Mouse (Mus musculus): ENCODE results near the gene Mettl6.

Mettl6 gene

GRCm38 (mm10) chr14:31494975-31495455 is at the start of gene Mettl6:
TSS of gene Mettl6 (minus strand) at chr14:31495040.
- ATAC-seq (ENCODE audit: low TSS enrichment) = peak; percentile 99

DNA sequence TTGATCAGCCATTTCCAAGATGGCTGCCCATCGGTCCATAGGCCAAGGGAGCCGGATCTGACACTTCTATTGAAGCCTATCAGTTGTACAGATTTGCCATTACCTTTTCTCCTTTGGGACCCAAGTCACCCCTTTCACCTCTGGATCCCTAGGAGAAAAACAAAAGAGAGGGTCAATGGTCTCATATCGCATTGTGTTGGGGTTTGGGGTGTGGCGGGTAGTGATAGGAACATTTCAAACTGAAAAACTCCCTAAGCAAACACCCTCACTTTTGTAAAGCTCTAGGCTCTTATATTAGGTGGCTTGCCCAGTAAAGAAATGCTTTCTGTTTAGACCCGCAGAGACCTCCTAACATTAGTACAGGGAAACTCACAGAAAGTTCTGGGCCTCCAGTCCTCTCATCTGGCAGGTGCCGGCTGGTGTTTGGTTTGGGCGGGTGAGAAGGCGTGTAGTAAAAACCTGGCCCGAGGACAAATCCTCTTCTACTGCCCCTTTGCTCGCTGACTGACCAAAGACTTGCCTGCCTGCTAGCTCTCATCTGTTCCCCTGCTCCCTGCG is 49.1 kb upstream of the Mettl6 start:
- ATAC-seq (ENCODE audit: low TSS enrichment) = no peak

DNA sequence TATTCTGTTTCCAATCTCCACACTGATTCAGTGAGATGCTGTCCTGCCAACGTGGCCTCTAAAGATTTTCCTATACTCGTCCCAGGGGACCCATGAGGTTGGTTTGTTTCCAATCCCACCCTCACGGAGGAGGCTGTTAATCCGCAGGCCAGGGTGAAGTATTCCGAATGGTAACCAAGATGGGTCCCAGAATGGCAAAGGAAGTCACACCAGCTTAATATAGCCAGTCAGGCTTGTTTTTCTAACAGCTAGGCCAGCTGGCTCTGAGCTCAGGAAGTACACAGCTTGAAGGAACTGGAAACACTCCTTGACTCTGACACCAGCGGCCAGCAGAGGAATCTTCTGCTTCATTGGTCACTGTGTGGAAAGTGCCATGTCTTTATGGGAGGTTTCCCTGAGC is 42.5 kb upstream of the Mettl6 start:
- ATAC-seq (ENCODE audit: low TSS enrichment) = no peak

DNA sequence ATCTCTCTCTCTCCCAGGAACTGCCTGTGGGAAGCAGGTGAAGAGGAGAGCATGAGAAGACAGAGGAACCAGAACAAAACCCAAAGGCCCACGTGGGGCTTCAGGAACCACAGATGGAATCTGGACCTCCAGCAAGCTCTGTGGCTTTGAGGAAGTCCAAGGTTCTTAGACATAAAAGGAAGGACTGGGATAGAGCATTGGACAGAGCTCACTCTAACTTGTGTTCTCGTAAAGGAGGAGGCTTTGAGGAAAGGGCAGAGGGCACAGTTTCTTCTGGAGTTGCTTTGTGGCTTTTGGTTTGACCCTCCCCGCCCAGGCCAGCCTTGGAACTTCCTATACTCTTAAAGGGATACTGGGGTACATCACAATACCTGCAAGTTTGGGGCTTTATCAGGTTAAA is 37.8 kb upstream of the Mettl6 start:
- ATAC-seq (ENCODE audit: low TSS enrichment) = no peak

DNA sequence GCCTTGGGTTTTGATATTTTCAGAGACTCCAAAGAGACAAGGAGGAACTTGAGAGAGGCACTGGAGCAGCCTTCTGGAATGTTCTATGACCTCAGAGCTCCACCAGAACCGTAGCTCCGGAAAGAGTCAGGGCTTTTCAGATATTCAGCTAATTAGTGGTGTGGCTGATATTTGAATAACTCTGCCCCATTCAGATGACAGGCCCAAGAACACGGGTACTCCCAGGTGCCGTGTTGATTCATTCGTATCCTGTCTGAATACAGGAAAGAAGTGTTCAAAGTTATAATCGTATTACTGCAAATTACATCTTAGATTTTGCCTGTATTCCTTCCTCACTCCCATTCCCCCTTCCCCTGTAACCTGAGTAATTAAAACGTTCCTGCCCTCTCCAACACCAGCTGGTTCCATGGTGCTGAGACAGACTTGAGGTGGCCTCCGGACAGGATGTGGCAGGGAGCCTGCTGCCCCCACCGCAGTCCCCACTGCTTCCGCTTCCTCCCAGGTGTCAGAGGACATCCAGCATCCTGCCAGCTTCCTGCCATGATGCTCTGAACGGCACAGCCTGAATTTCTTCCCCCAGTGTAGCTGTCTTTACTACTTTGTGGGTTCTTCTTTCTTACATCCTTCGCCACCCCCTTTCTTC is 36.8 kb upstream of the Mettl6 start:
- no peak for ATAC-seq (ENCODE audit: low TSS enrichment)

DNA sequence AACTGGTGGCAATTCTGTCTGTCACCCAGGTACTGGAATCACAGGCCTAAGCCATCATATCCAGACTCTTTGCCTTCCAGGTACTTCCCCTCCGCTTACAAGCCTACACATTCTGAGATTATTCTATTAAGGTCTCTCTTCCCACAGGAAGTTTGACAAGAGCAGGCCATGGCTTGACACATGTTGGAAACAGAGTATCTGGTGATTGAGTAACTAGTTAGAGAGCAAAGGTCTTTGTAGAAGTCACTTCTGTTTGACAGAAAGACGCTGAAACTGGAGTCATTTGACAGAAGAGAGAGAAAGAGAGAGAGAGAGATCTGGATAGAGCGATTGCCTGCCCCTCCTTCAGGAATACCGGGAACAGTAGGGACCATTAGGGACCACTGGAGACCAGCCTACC is 36.0 kb upstream of the Mettl6 start:
- no peak for ATAC-seq (ENCODE audit: low TSS enrichment)

- ATAC-seq (ENCODE audit: low TSS enrichment) = no peak
Measured at GRCm38 (mm10) chr14:31525040-31525810, 30.4 kb upstream of the Mettl6 start.

DNA sequence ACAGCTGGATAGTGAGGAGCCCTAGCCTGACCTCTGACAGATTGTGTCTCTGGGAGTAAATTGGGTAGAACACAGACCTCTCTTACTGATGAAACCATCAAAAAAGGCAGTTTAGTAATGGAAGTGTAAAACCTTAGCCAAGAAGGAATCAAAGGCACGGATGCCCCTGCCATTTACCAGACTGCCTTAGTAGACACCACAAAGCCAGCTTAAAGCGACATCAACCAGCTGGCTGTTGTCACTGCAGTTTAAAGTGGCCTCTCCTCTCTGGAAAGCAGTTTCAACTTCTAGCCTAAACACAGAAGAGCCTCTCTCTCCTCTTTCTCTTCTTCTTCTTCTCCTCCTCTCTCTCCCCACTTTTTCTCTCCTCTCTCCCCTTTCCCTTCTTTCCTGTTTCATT is 26.5 kb upstream of the Mettl6 start:
- ATAC-seq (ENCODE audit: low TSS enrichment) = no peak

DNA sequence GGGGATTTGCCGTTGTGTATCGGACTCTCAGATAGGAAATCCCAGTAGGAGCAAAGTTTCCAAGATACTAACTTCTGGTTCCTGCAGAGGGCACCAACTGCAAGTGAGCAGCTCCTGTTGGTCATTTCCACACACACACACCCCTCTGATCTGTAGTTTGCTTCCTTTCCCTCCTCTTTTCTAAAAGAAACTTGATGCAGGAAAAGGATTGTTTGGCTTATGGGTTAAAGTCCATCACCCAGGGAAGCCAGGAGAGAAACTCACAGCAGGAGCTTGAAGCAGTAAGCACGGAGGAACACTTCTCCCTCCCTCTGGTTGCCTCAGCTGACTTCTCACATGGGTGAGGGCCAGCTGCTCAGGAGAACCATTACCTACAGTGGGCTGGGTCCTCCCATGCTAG is 24.3 kb upstream of the Mettl6 start:
- ATAC-seq (ENCODE audit: low TSS enrichment) = peak; percentile 69; the same call in 1 of the 2 replicates

GRCm38 (mm10) chr14:31515895-31516294 is 21.1 kb upstream of the Mettl6 start:
- ATAC-seq (ENCODE audit: low TSS enrichment) = no peak

- ATAC-seq (ENCODE audit: low TSS enrichment) = peak; percentile 41; the same call in 1 of the 2 replicates
Measured at GRCm38 (mm10) chr14:31510322-31510721, 15.5 kb upstream of the Mettl6 start.

DNA sequence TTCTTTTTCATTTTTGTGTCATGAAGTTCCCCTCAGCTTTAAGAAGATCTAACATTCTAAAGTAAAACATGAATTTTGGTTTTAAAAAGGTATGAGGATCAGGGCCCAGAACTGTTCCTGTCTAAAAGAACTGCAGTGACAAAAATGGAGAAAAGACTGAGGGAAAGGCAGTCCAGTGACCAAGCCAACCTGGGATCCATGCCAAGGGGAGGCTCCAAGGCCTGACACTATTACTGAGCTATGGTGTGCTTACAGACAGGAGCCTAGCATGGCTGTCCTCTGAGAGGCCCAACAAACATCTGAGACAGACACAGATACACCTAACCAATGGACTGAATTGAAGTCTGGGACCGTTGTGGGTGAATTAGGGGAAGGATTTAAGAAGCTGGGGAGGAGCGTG is 15.1 kb upstream of the Mettl6 start:
- ATAC-seq (ENCODE audit: low TSS enrichment) = no peak

DNA sequence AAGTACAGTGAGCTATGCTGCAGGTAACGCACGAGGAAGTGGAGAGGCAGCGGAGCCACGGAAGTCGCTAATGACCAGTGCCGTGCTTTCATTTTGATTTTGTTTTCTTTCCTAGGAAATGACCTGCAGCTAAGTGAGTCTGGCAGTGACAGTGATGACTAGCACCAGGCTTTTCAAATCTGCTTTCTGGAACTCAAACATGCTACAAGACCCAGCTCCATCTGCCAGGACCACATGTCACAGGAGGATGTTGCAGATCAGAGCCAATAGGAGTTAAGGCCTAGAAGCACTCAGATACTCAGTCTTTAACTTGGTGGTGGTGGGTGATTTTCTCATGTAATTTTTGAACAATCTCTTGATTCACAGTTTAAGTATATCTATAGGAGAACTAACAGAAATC is 11.6 kb upstream of the Mettl6 start:
- ATAC-seq (ENCODE audit: low TSS enrichment) = no peak

DNA sequence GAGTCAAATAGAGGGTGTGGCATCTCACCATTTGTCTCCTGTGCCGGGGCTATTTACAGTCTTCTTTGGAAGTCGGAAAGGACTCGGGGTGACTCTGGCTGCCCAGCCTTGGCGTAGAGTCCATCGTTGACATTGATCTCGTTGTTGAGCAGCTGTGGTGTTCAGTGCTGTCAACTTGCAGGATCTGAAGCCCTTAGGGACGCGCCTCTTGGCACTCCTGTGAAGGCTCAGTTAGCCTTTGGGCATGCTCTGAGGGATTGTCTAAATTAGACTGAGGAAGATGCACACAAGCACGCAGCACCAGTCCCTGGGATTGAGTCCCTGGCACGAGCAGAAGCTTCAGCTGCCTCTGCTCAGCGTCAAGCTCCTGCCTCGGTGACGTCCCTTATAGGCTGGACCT is 8.6 kb upstream of the Mettl6 start:
- no peak for ATAC-seq (ENCODE audit: low TSS enrichment)

DNA sequence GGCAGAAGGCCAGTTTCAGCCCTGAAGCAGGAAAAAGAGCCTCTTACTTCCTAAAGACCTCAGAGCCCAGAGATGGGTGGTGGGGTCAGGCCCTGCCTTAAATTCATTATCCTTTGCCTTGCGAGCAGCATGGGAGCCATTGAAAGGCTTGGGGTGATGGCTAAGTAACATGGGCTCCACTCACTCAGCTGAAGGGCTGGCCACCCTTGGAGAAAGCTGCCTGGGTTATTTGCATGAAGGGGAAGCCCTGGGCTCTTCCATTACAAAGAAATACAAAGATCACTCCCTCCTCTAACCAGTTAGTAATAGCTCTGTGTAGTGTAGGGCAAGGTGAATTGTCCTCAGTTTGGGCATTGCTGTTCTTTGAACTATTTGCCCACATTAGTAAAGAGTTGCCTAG is 4.7 kb upstream of the Mettl6 start:
- ATAC-seq (ENCODE audit: low TSS enrichment) = no peak

GRCm38 (mm10) chr14:31496241-31496646 is 1.4 kb upstream of the Mettl6 start:
- ATAC-seq (ENCODE audit: low TSS enrichment) = no peak

DNA sequence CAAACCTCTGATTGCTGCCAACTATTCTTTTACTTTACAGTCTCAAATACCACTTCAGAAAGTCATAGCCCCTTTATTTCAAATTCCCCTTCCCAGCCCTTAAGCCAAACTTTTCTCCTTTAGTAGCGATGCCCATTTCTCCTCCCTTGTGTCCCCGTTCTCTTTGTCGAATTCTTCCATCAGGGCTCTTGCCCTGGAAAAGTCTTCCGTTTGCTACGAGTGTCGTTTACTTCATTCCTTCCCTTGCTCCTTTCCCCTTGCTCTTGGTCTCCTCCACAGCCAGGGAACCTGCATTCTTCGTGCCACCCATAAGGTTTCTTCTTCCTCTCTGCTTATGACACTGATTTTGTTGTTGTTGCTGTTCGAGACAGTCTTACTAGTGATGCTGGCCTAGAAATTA is 698 bp upstream of the Mettl6 start:
- ATAC-seq (ENCODE audit: low TSS enrichment) = no peak

- ATAC-seq (ENCODE audit: low TSS enrichment) = peak; percentile 48
Measured at GRCm38 (mm10) chr14:31494349-31494974, 378 bp downstream of the Mettl6 start, which contains the start of gene Eaf1. TSS of gene Eaf1 (plus strand) at chr14:31494399.

DNA sequence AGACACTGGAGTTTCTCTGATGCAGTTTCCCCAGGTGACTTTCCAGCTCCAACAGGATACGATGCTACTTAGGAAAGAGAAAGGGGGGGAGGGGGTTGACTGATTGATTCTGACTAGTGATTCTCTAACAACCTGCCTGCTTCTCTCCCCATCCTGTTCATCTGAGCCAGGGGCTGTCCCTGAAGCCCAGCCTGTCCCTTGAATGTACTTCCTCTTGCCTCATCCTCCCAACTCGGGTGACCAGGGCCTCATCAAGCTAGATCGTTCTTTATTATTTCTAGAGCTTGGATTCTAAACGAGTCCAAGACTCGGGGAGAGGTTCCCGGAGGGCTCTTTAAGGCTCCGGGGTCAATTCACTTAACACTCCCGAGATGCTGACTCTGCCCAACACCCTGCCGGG is 939 bp downstream of the Mettl6 start:
- no peak for ATAC-seq (ENCODE audit: low TSS enrichment)

- ATAC-seq (ENCODE audit: low TSS enrichment) = no peak
Measured at GRCm38 (mm10) chr14:31488055-31488454, 6.8 kb downstream of the Mettl6 start.

- no peak for ATAC-seq (ENCODE audit: low TSS enrichment)
Measured at GRCm38 (mm10) chr14:31486465-31486864, 8.4 kb downstream of the Mettl6 start.

DNA sequence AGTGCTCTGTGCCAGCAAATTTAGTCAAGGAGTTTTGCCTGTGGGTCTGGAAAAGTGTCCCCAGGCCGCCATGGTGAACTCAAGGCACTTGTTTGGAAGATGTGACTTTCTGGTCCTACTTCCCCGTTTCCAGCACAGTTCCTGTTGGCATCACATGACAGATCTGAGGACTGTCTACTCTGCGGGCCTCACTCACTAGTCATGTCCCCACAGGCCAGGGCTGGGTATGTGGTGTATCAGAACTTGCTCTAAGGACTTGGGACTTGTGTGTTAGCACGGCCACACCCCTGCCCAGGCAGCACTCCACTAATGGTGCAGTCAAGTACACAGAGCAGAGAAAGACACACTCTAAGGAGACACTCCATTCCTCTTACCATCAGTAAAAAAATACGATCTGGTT is 12.4 kb downstream of the Mettl6 start:
- ATAC-seq (ENCODE audit: low TSS enrichment) = no peak

DNA sequence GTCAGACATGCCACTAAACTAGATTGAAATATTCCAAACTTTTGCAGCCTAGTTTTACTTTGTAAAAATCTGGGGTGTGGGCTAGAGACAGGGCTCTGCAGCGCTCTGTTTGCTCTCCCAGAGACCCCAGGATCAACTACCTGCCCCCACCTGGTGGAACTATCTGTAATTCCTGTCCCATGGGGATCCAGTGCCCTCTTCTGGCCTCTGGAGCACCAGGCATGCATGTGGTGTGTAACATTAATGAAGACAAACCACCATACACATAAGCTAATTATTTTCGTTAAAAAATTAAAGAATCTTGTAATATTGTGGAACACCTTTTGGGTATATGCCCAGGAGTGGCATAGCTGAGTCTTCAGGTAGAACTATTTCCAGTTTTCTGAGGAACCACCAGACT is 21.5 kb downstream of the Mettl6 start:
- no peak for ATAC-seq (ENCODE audit: low TSS enrichment)

Measured in frontal cortex, adult (tissue).